Mouse (Mus musculus): ENCODE data around the gene Dynlt1a. TPM values are rescaled to one million over a fixed set of nuclear protein-coding genes. Genes with fewer than 3 reads are reported as not detected.
"Not testable (repeated sequence)": the region's sequence is repeated elsewhere in the genome, so short reads cannot be mapped to it uniquely, and the experiment has no call there.

The Dynlt1a gene
- polyA plus RNA-seq, 1 experiment from 2014 or later = 17.4 TPM

- H3K9me3 ChIP-seq (ENCODE audit: control insufficient read depth, low read length); H3K36me3 ChIP-seq (ENCODE audit: control insufficient read depth, insufficient read depth, low read length); H3K27ac ChIP-seq (ENCODE audit: low read length); H3K27me3 ChIP-seq (ENCODE audit: control insufficient read depth, insufficient read depth, low read depth, low read length); H3K4me1 ChIP-seq (replicated peaks; ENCODE audit: control insufficient read depth, insufficient read depth, low read length): not testable (repeated sequence)
- Histone ChIP-seq H3K4me3 (ENCODE audit: low read length) (peak overlapping the region; percentile 46), H3K9ac (ENCODE audit: low read length) (peak overlapping the region; percentile 45), H3K4me2 (ENCODE audit: low read depth, low read length) (peak overlapping the region; percentile 56)
- 3% methylated on average over 37 of the region's 38 CpGs for WGBS
- ATAC-seq (ENCODE audit: low read depth) = peak; percentile 36
Observed at GRCm38 (mm10) chr17:6316379-6317126, 747 bp downstream of the Dynlt1a start.

- H3K4me2 ChIP-seq (ENCODE audit: low read depth, low read length); H3K9me3 ChIP-seq (ENCODE audit: control insufficient read depth, low read length); H3K36me3 ChIP-seq (ENCODE audit: control insufficient read depth, insufficient read depth, low read length); H3K4me1 ChIP-seq (replicated peaks; ENCODE audit: control insufficient read depth, insufficient read depth, low read length); ATAC-seq (ENCODE audit: low read depth); H3K9ac ChIP-seq (ENCODE audit: low read length); H3K4me3 ChIP-seq (ENCODE audit: low read length); H3K27ac ChIP-seq (ENCODE audit: low read length); H3K27me3 ChIP-seq (ENCODE audit: control insufficient read depth, insufficient read depth, low read depth, low read length): not testable (repeated sequence)
- WGBS = 20% methylated on average over 1 of the region's 4 CpGs
Observed at GRCm38 (mm10) chr17:6315706-6316105, 1.6 kb downstream of the Dynlt1a start.

- H3K4me3 ChIP-seq (ENCODE audit: low read length); H3K27me3 ChIP-seq (ENCODE audit: control insufficient read depth, insufficient read depth, low read depth, low read length); H3K9ac ChIP-seq (ENCODE audit: low read length); H3K27ac ChIP-seq (ENCODE audit: low read length); H3K4me2 ChIP-seq (ENCODE audit: low read depth, low read length); H3K36me3 ChIP-seq (ENCODE audit: control insufficient read depth, insufficient read depth, low read length); ATAC-seq (ENCODE audit: low read depth); H3K9me3 ChIP-seq (ENCODE audit: control insufficient read depth, low read length); H3K4me1 ChIP-seq (replicated peaks; ENCODE audit: control insufficient read depth, insufficient read depth, low read length): not testable (repeated sequence)
- WGBS = 84% methylated on average over 2 of the region's 3 CpGs
Observed at GRCm38 (mm10) chr17:6314493-6314892, 2.8 kb downstream of the Dynlt1a start.

GRCm38 (mm10) chr17:6312755-6313154, 4.5 kb downstream of the Dynlt1a start:
- WGBS = 66% methylated on average over 3 of the region's 3 CpGs
- ATAC-seq (ENCODE audit: low read depth); H3K27me3 ChIP-seq (ENCODE audit: control insufficient read depth, insufficient read depth, low read depth, low read length); H3K27ac ChIP-seq (ENCODE audit: low read length); H3K4me1 ChIP-seq (replicated peaks; ENCODE audit: control insufficient read depth, insufficient read depth, low read length); H3K36me3 ChIP-seq (ENCODE audit: control insufficient read depth, insufficient read depth, low read length); H3K9ac ChIP-seq (ENCODE audit: low read length); H3K9me3 ChIP-seq (ENCODE audit: control insufficient read depth, low read length); H3K4me3 ChIP-seq (ENCODE audit: low read length); H3K4me2 ChIP-seq (ENCODE audit: low read depth, low read length): not testable (repeated sequence)

GRCm38 (mm10) chr17:6311716-6312115, 5.6 kb downstream of the Dynlt1a start:
- H3K27ac ChIP-seq (ENCODE audit: low read length); H3K4me2 ChIP-seq (ENCODE audit: low read depth, low read length); H3K4me3 ChIP-seq (ENCODE audit: low read length); ATAC-seq (ENCODE audit: low read depth); H3K27me3 ChIP-seq (ENCODE audit: control insufficient read depth, insufficient read depth, low read depth, low read length); H3K4me1 ChIP-seq (replicated peaks; ENCODE audit: control insufficient read depth, insufficient read depth, low read length); H3K36me3 ChIP-seq (ENCODE audit: control insufficient read depth, insufficient read depth, low read length); H3K9ac ChIP-seq (ENCODE audit: low read length); H3K9me3 ChIP-seq (ENCODE audit: control insufficient read depth, low read length): not testable (repeated sequence)
- 93% methylated on average over 7 of the region's 7 CpGs for WGBS

GRCm38 (mm10) chr17:6306503-6306902, 10.8 kb downstream of the Dynlt1a start:
- H3K9me3 ChIP-seq (ENCODE audit: control insufficient read depth, low read length); H3K27me3 ChIP-seq (ENCODE audit: control insufficient read depth, insufficient read depth, low read depth, low read length); H3K4me2 ChIP-seq (ENCODE audit: low read depth, low read length); ATAC-seq (ENCODE audit: low read depth); H3K4me3 ChIP-seq (ENCODE audit: low read length); H3K36me3 ChIP-seq (ENCODE audit: control insufficient read depth, insufficient read depth, low read length); H3K9ac ChIP-seq (ENCODE audit: low read length); H3K4me1 ChIP-seq (replicated peaks; ENCODE audit: control insufficient read depth, insufficient read depth, low read length); H3K27ac ChIP-seq (ENCODE audit: low read length): not testable (repeated sequence)
- WGBS = 90% methylated on average over 9 of the region's 13 CpGs

GRCm38 (mm10) chr17:6305656-6306270, 11.5 kb downstream of the Dynlt1a start:
- not testable (repeated sequence) for H3K36me3 ChIP-seq (ENCODE audit: control insufficient read depth, insufficient read depth, low read length); H3K27me3 ChIP-seq (ENCODE audit: control insufficient read depth, insufficient read depth, low read depth, low read length); H3K9ac ChIP-seq (ENCODE audit: low read length); H3K9me3 ChIP-seq (ENCODE audit: control insufficient read depth, low read length); H3K27ac ChIP-seq (ENCODE audit: low read length); H3K4me2 ChIP-seq (ENCODE audit: low read depth, low read length); H3K4me3 ChIP-seq (ENCODE audit: low read length); H3K4me1 ChIP-seq (replicated peaks; ENCODE audit: control insufficient read depth, insufficient read depth, low read length); ATAC-seq (ENCODE audit: low read depth)
- WGBS = 91% methylated on average over 12 of the region's 12 CpGs

GRCm38 (mm10) chr17:6304891-6305290, 12.4 kb downstream of the Dynlt1a start:
- H3K4me3 ChIP-seq (ENCODE audit: low read length); H3K27me3 ChIP-seq (ENCODE audit: control insufficient read depth, insufficient read depth, low read depth, low read length); H3K36me3 ChIP-seq (ENCODE audit: control insufficient read depth, insufficient read depth, low read length); H3K4me2 ChIP-seq (ENCODE audit: low read depth, low read length); H3K9me3 ChIP-seq (ENCODE audit: control insufficient read depth, low read length); ATAC-seq (ENCODE audit: low read depth); H3K9ac ChIP-seq (ENCODE audit: low read length); H3K27ac ChIP-seq (ENCODE audit: low read length); H3K4me1 ChIP-seq (replicated peaks; ENCODE audit: control insufficient read depth, insufficient read depth, low read length): not testable (repeated sequence)
- 82% methylated on average over 5 of the region's 6 CpGs for WGBS

- H3K9ac ChIP-seq (ENCODE audit: low read length); H3K4me3 ChIP-seq (ENCODE audit: low read length); H3K27me3 ChIP-seq (ENCODE audit: control insufficient read depth, insufficient read depth, low read depth, low read length); ATAC-seq (ENCODE audit: low read depth); H3K27ac ChIP-seq (ENCODE audit: low read length); H3K4me2 ChIP-seq (ENCODE audit: low read depth, low read length); H3K36me3 ChIP-seq (ENCODE audit: control insufficient read depth, insufficient read depth, low read length); H3K4me1 ChIP-seq (replicated peaks; ENCODE audit: control insufficient read depth, insufficient read depth, low read length); H3K9me3 ChIP-seq (ENCODE audit: control insufficient read depth, low read length): not testable (repeated sequence)
- 66% methylated on average over 5 of the region's 12 CpGs for WGBS
Observed at GRCm38 (mm10) chr17:6300190-6300863, 17.0 kb downstream of the Dynlt1a start.
